Mouse (Mus musculus): ENCODE results near the gene Agxt2.

The Agxt2 gene

DNA sequence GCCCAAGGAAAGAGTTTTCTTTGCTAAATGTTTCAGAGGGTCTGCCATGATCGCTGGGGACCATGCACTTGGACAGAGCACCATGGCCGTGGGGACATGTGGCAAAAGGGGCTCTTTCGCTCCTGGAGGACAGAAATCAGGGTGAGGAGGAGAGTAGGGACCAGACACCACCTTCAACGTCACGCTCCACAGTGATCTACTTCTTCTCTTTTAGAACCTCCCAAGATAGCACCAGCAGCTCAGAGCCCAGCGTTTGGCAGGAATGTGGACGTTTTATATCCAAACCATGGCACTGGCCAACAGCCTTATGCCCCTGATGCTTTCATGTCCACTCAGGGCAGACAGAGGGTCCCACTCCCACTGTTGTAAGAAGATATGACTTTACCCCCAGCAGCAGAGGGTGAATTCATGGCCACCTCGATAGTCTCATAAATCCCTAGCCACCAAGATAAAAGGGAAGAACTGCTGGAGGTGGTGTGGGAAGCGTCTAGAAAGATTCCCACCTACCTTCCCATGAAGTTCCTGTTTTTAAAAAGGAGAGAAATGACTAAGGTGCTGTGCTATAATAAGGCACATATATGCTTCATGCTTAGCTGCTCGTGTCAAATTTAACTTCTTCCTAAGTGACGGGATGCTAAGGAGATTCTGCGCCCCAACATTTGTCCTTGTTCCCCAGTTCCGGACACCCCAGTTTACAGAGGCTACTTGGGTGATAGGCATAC is 68.4 kb downstream of the Agxt2 start:
- no peak for DNase-seq

DNA sequence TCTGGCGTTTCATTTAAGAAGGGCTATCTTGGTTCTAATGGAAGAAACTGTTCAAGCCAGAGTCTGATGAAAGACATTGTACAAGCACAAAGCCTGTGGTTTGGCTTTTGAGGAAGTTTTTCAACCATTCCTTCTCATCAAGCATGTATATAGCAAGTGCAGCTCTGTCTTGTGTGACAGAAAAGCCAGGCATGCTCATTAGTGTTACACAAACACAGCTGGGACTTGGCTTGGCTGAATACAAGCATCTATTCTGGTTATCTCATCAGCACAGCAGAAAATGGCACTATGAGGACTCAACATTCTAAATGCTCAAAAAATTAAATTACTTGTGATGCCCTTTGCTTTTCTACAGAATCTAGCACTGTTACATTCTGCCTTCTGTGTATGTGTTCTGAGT is 78.6 kb downstream of the Agxt2 start:
- DNase-seq: no peak

DNA sequence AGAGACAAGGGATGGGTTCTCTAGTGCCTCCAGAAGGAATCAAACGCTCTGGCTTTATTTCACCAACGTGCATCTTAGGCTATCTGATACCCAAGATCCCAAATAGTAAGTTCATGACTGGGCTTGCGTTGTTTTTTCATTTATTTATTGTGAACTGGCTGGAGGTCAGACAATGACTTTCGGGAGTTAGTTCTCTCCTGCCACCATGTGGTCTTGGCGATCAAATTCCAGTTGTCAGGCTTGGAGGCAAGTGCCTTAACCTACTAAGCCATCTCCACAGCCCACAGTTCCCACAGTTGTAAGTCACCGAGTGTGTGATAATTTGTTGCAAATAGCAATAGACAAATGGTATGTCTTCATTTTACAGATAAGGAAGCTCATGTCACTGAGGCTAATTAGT is 81.6 kb downstream of the Agxt2 start:
- DNase-seq: no peak

DNA sequence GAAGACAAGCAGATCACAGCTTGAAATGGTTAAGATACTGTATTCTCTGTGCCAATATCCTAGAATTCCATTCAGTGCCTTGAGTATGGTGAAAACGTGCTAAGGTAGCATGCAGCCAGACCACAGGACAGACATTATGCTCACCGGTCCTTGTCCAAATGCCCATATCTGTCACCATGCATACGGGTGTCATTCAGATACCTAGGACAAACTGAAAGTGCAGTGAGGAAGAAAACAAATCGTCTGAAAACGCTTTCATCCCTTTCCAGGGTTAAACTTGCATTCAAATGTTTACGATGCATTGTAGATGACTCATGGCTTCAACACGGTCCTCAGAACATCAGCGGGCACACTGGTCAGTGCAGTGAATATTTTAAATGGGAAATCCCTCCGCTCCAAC is 83.2 kb downstream of the Agxt2 start:
- DNase-seq: no peak

DNA sequence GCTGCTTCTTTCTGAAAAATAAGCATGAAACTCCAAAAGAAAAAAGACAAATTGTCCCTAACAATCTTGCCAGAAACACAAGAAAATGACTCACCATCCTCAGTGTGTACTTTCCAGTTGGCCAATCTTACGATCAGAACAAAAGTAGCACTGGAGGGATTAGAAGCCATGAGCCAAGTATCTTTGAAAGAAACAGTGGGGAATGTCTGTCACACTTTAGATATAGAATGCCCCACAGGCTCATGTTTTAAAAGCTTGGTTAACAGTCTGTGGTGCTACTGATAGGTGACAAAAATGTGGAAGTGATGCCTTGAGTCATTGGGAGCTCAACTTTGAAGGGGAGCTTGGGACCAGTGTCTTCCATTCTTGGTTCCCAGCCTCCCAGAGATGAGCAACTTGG is 83.9 kb downstream of the Agxt2 start:
- DNase-seq: no peak

GRCm38 (mm10) chr15:10447102-10447501 is 88.8 kb downstream of the Agxt2 start:
- DNase-seq: no peak
